In the genomic region with DNA sequence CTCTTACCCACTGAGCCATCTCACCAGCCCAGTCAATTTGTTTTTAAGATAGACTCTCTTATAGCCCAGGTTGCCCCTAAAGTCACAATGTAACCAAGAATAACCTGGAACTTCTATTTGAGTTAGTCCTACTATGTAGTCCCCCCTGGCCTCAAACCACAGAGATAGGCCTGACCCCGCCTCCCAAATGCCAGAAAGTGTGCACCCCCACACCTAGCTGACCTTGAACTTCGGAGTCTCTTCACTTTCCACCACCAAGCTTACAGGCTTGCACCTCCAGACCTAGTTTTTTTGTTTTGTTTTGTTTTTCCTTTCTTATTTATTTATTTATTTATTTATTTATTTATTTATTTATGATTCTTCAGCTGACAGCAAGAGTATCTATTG, we compare ENCODE assay signal across 7 mouse cellular contexts. TPM values are rescaled to one million over a fixed set of nuclear protein-coding genes. Genes with fewer than 3 reads are reported as not detected.
DNase-seq lines count a peak whose midpoint lies in the region; ATAC-seq and TF ChIP-seq lines count a peak whose summit lies in the region.

No protein-coding gene starts in this region.

- peak overlapping the region; percentile 53; the same call in 1 of the 2 replicates for H3K9ac ChIP-seq in lung, embryonic 15.5 days
- H3K9ac ChIP-seq in forebrain, embryonic 15.5 days (replicated peaks), result peak overlapping the region; percentile 23; the same call in 1 of the 2 replicates
- peak overlapping the region; percentile 77; the same call in 1 of the 2 replicates for H3K9ac ChIP-seq in liver, adult 2 months (ENCODE audit: low read depth, low read length)
- peak overlapping the region; percentile 73 for H3K9ac ChIP-seq in stomach, embryonic 16.5 days (ENCODE audit: low read length)

- no peaks in the 10 kb centered on the region for H3K79me2 ChIP-seq in liver, adult 2 months (ENCODE audit: control insufficient read depth, insufficient read depth, low read length)

- no peak for TF ChIP-seq POLR2A in liver, adult 2 months (IDR thresholded peaks at IDR 0.05; ENCODE audit: extremely low read depth, insufficient read depth, low read length)

- TF ChIP-seq CTCF in liver, adult 2 months (IDR thresholded peaks at IDR 0.05; ENCODE audit: low read depth, low read length), result no peak

- H3K27me3 ChIP-seq in lung, embryonic 15.5 days, result no peaks in the 10 kb centered on the region
- H3K27me3 ChIP-seq in forebrain, embryonic 15.5 days, result no peaks in the 10 kb centered on the region
- H3K27me3 ChIP-seq in liver, adult 2 months (ENCODE audit: control insufficient read depth, insufficient read depth, low read length), result no peaks in the 10 kb centered on the region
- no peaks in the 10 kb centered on the region for H3K27me3 ChIP-seq in stomach, embryonic 16.5 days (ENCODE audit: control insufficient read depth, insufficient read depth, low read length)

- no peaks in the 10 kb centered on the region for H3K36me3 ChIP-seq in lung, embryonic 15.5 days
- H3K36me3 ChIP-seq in forebrain, embryonic 15.5 days, result no peaks in the 10 kb centered on the region
- no peaks in the 10 kb centered on the region for H3K36me3 ChIP-seq in liver, adult 2 months (ENCODE audit: control insufficient read depth, insufficient read depth, low read length)
- H3K36me3 ChIP-seq in stomach, embryonic 16.5 days (ENCODE audit: control insufficient read depth, insufficient read depth, low read length), result no peaks in the 10 kb centered on the region

- ATAC-seq in lung, embryonic 15.5 days (ENCODE audit: borderline replicate concordance, extremely low read depth, low FRiP score, low TSS enrichment), result no peak
- ATAC-seq in forebrain, embryonic 15.5 days (replicated peaks), result no peak
- ATAC-seq in stomach, embryonic 16.5 days (ENCODE audit: insufficient read depth, low FRiP score), result no peak

- 68% methylated on average over 2 of the region's 2 CpGs for WGBS in lung, embryonic 15.5 days
- WGBS in forebrain, embryonic 15.5 days, result 71% methylated on average over 2 of the region's 2 CpGs
- WGBS in liver, adult 2 months, result 63% methylated on average over 2 of the region's 2 CpGs
- WGBS in stomach, embryonic 16.5 days, result 74% methylated on average over 2 of the region's 2 CpGs

- DNase-seq in lung, postnatal 10 days, result no peak
- no peak for DNase-seq in liver, adult 2 months (ENCODE audit: extremely low read depth, low read depth, low spot score)
- DNase-seq in frontal cortex, adult 2 months (ENCODE audit: extremely low spot score in 1 of 2, low spot score in 1 of 2), result no peak
- no peak for DNase-seq in adrenal gland, postnatal 14 days

- H3K4me1 ChIP-seq in lung, embryonic 15.5 days, result peaks cover 6% of the 10 kb centered on the region
- H3K4me1 ChIP-seq in forebrain, embryonic 15.5 days, result peaks cover 7% of the 10 kb centered on the region
- peaks cover 2% of the 10 kb centered on the region for H3K4me1 ChIP-seq in liver, adult 2 months (ENCODE audit: control insufficient read depth, insufficient read depth, low read length)
- peaks cover 5% of the 10 kb centered on the region; the same call in 1 of the 2 replicates for H3K4me1 ChIP-seq in stomach, embryonic 16.5 days (ENCODE audit: control insufficient read depth, insufficient read depth, low read length)

- H3K4me3 ChIP-seq in lung, embryonic 15.5 days, result peak overlapping the region; percentile 42
- 0 out of 2 replicates have a peak overlapping the region, but pooled peaks have one; percentile 25 for H3K4me3 ChIP-seq in forebrain, embryonic 15.5 days
- H3K4me3 ChIP-seq in liver, adult 2 months (ENCODE audit: insufficient read depth, low read depth, low read length), result peak overlapping the region; percentile 36; the same call in 1 of the 2 replicates
- H3K4me3 ChIP-seq in stomach, embryonic 16.5 days (replicated peaks; ENCODE audit: low read length), result peak overlapping the region; percentile 49

- H3K27ac ChIP-seq in lung, embryonic 15.5 days, result no peak overlapping the region
- peak overlapping the region; percentile 68; the same call in 1 of the 2 replicates for H3K27ac ChIP-seq in forebrain, embryonic 15.5 days (replicated peaks)
- no peak overlapping the region for H3K27ac ChIP-seq in liver, adult 2 months (replicated peaks; ENCODE audit: insufficient read depth, low read depth, low read length)
- H3K27ac ChIP-seq in stomach, embryonic 16.5 days (ENCODE audit: low read length), result peak overlapping the region; percentile 90

- no peaks in the 10 kb centered on the region for H3K9me3 ChIP-seq in lung, embryonic 15.5 days
- H3K9me3 ChIP-seq in forebrain, embryonic 15.5 days, result no peaks in the 10 kb centered on the region
- H3K9me3 ChIP-seq in stomach, embryonic 16.5 days (replicated peaks; ENCODE audit: control insufficient read depth, low read length), result no peaks in the 10 kb centered on the region

- peak overlapping the region; percentile 69 for H3K4me2 ChIP-seq in lung, embryonic 15.5 days
- peak overlapping the region; percentile 47 for H3K4me2 ChIP-seq in forebrain, embryonic 15.5 days (replicated peaks)
- peak overlapping the region; percentile 74 for H3K4me2 ChIP-seq in stomach, embryonic 16.5 days (ENCODE audit: low read depth, low read length)

RNA-seq across cellular contexts. Expression of gene Nsd1, which starts 27.8 kb away (rescaled TPM):
- polyA plus RNA-seq in lung, embryonic 15.5 days (2015; fragmentation: Nextera tagmentation; extraction: Ambion mirVana), result 61.0 and 61.7 TPM in 2 replicates
- 59.3 and 59.5 TPM in 2 replicates for polyA plus RNA-seq in forebrain, embryonic 15.5 days (2015; fragmentation: Nextera tagmentation; extraction: Ambion mirVana)
- total RNA-seq in liver, adult 2 months (2014; rRNA removed), result 45.4 TPM in 2 replicates
- 8.0 and 8.9 TPM in 2 replicates for polyA plus RNA-seq in liver, adult 2 months (2012; rRNA removed)
- polyA plus RNA-seq in stomach, embryonic 16.5 days (2015; fragmentation: Nextera tagmentation; extraction: Ambion mirVana), result 37.9 and 44.6 TPM in 2 replicates
- polyA plus RNA-seq in frontal cortex, adult 2 months (2012; rRNA removed), result 38.3 and 41.3 TPM in 2 replicates
- total RNA-seq in adrenal gland, postnatal 14 days (2021), result 120 and 132 TPM in 2 replicates

RNA-seq across cellular contexts. Expression of gene Fgfr4, which starts 29.3 kb away (rescaled TPM):
- polyA plus RNA-seq in lung, embryonic 15.5 days (2015; fragmentation: Nextera tagmentation; extraction: Ambion mirVana), result 19.9 and 20.2 TPM in 2 replicates
- polyA plus RNA-seq in forebrain, embryonic 15.5 days (2015; fragmentation: Nextera tagmentation; extraction: Ambion mirVana), result 0.51 and 1.1 TPM in 2 replicates
- 6.6 and 16.9 TPM in 2 replicates for total RNA-seq in liver, adult 2 months (2014; rRNA removed)
- polyA plus RNA-seq in liver, adult 2 months (2012; rRNA removed), result 49.9 and 52.4 TPM in 2 replicates
- polyA plus RNA-seq in stomach, embryonic 16.5 days (2015; fragmentation: Nextera tagmentation; extraction: Ambion mirVana), result 6.8 and 7.8 TPM in 2 replicates
- polyA plus RNA-seq in frontal cortex, adult 2 months (2012; rRNA removed), result 0.38 and 0.54 TPM in 2 replicates
- 39.2 and 46.7 TPM in 2 replicates for total RNA-seq in adrenal gland, postnatal 14 days (2021)

RNA-seq across cellular contexts. Expression of gene Gm17617, which starts 48.4 kb away (rescaled TPM):
- not detected in 2 replicates for polyA plus RNA-seq in lung, embryonic 15.5 days (2015; fragmentation: Nextera tagmentation; extraction: Ambion mirVana)
- polyA plus RNA-seq in forebrain, embryonic 15.5 days (2015; fragmentation: Nextera tagmentation; extraction: Ambion mirVana), result not detected in 2 replicates
- not detected in 2 replicates for total RNA-seq in liver, adult 2 months (2014; rRNA removed)
- not detected in 2 replicates for polyA plus RNA-seq in liver, adult 2 months (2012; rRNA removed)
- not detected in 2 replicates for polyA plus RNA-seq in stomach, embryonic 16.5 days (2015; fragmentation: Nextera tagmentation; extraction: Ambion mirVana)
- not detected in 2 replicates for polyA plus RNA-seq in frontal cortex, adult 2 months (2012; rRNA removed)
- total RNA-seq in adrenal gland, postnatal 14 days (2021), result not detected in 2 replicates

Comparison
In these comparisons a context has a peak if more than half of its experiments do, and no peak if none do; other contexts are left out.
1. H3K27ac ChIP-seq: peak in forebrain, embryonic 15.5 days (single experiment) and stomach, embryonic 16.5 days (single experiment); none in lung, embryonic 15.5 days (single experiment) and liver, adult 2 months (single experiment).
2. H3K9ac ChIP-seq: peak in every context shown above with its lines; median percentile 77 in liver, adult 2 months; 73 in stomach, embryonic 16.5 days; 53 in lung, embryonic 15.5 days; 23 in forebrain, embryonic 15.5 days.
3. Peak in every context shown above with its lines, with median percentiles within 50 percentile points of each other: H3K4me2 ChIP-seq and H3K4me3 ChIP-seq.